Comparison of ENCODE assay signal across 9 mouse cellular contexts in genomic region chr2:31294985-31295384, GRCm38 (mm10). TPM values are rescaled to one million over a fixed set of nuclear protein-coding genes. Genes with fewer than 3 reads are reported as not detected.
DNase-seq lines count a peak whose midpoint lies in the region; ATAC-seq and TF ChIP-seq lines count a peak whose summit lies in the region.
"Had no signal": no experiment of that assay in that cellular context is flagged by ENCODE, and none has a peak within 500 bp of the region (broad histone marks: within the 10 kb centered on the region; RNA-seq: fewer than 3 reads in every experiment).

No protein-coding gene starts in this region.

- ATAC-seq in monocyte, adult 5-6 weeks (replicated peaks; ENCODE audit: insufficient number of reproducible peaks, low FRiP score, low TSS enrichment, poor library complexity, severe bottlenecking): peak; percentile 45; the same call in 1 of the 2 replicates

- peak; percentile 96 for DNase-seq in heart, adult 11 months
- no peak for DNase-seq in heart, embryonic 10.5 days (ENCODE audit: low spot score)
- peak; percentile 53 for DNase-seq in adipocyte (ENCODE audit: low spot score)
- DNase-seq in heart, postnatal 10 days: peak; percentile 78 to 88
- peak; percentile 51 to 81 for DNase-seq in left cerebral cortex, postnatal 10 days (ENCODE audit: extremely low spot score in 1 of 2, low spot score in 2 of 2)

- no peaks in the 10 kb centered on the region for H3K27me3 ChIP-seq in heart, embryonic 10.5 days (ENCODE audit: insufficient read depth, poor library complexity, severe bottlenecking)
- no peaks in the 10 kb centered on the region for H3K27me3 ChIP-seq in testis, adult 2 months (ENCODE audit: control insufficient read depth, insufficient read depth, low read length)

- no peak overlapping the region for H3K27ac ChIP-seq in heart, embryonic 10.5 days
- no peak overlapping the region for H3K27ac ChIP-seq in cortical plate, adult 2 months (ENCODE audit: insufficient read depth, low read length)
- no peak overlapping the region for H3K27ac ChIP-seq in testis, adult 2 months (ENCODE audit: control insufficient read depth, insufficient read depth, low read depth, low read length)
- H3K27ac ChIP-seq: macrophage had no signal

- TF ChIP-seq POLR2A in cortical plate, adult 2 months (IDR thresholded peaks at IDR 0.05; ENCODE audit: extremely low read depth, insufficient read depth, low read length): no peak
- TF ChIP-seq POLR2A in testis, adult 2 months (IDR thresholded peaks at IDR 0.05; ENCODE audit: control insufficient read depth, low read depth, low read length): no peak

- TF ChIP-seq CTCF in cortical plate, adult 2 months (IDR thresholded peaks at IDR 0.05; ENCODE audit: extremely low read depth, insufficient read depth, low read length): peak; percentile 77
- TF ChIP-seq CTCF in testis, adult 2 months (IDR thresholded peaks at IDR 0.05; ENCODE audit: control insufficient read depth, insufficient read depth, insufficient replicate concordance, low read depth, low read length): peak; percentile 94

- intact Hi-C loops in heart, postnatal 10 days (cut with DNase I): loop anchor here (5.0 kb wide), 3 partner anchors 48 to 268 kb away; partner anchors contain the start of gene Ncs1
- intact Hi-C loops in left cerebral cortex, postnatal 10 days (cut with DNase I): loop anchor here (5.0 kb wide), 1 partner anchor 103 kb away; no protein-coding TSS in a partner anchor

- no peaks in the 10 kb centered on the region for H3K9me3 ChIP-seq in heart, embryonic 10.5 days

- H3K36me3 ChIP-seq in heart, embryonic 10.5 days: peaks cover 29% of the 10 kb centered on the region
- no peaks in the 10 kb centered on the region for H3K36me3 ChIP-seq in testis, adult 2 months (ENCODE audit: control insufficient read depth, insufficient read depth, low read length)

- 0% methylated on average over 4 of the region's 4 CpGs for WGBS in heart, embryonic 10.5 days

- H3K4me1 ChIP-seq in heart, embryonic 10.5 days: peaks cover 22% of the 10 kb centered on the region
- no peaks in the 10 kb centered on the region for H3K4me1 ChIP-seq in cortical plate, adult 2 months (ENCODE audit: control insufficient read depth, insufficient read depth, low read length)
- H3K4me1 ChIP-seq in testis, adult 2 months (ENCODE audit: control insufficient read depth, insufficient read depth, low read length): peaks cover 4% of the 10 kb centered on the region

- no peak overlapping the region for H3K4me3 ChIP-seq in heart, embryonic 10.5 days
- H3K4me3 ChIP-seq in cortical plate, adult 2 months (ENCODE audit: insufficient read depth, low read length): no peak overlapping the region
- no peak overlapping the region for H3K4me3 ChIP-seq in testis, adult 2 months (ENCODE audit: control insufficient read depth, low read depth, low read length)

RNA-seq across cellular contexts. Expression of gene Hmcn2, which starts 19.2 kb away (rescaled TPM):
- polyA plus RNA-seq in heart, embryonic 10.5 days (2016; fragmentation: Nextera tagmentation; extraction: Ambion mirVana): 0.33 and 0.52 TPM in 2 replicates
- polyA plus RNA-seq in cortical plate, adult 2 months (2012; rRNA removed): 1.5 TPM in 2 replicates
- 10 to 100 TPM; 23.4 to 24.3 TPM for total RNA-seq in heart, postnatal 10 days (2021)
- total RNA-seq in left cerebral cortex, postnatal 10 days (2021): under 1 TPM; 0.22 to 0.39 TPM
- not detected in 3 replicates for total RNA-seq in monocyte, adult 5-6 weeks (2017)
- 4.1 and 5.3 TPM in 2 replicates for polyA plus RNA-seq in testis, adult 2 months (2012; rRNA removed)
- polyA plus RNA-seq: macrophage had no signal

RNA-seq across cellular contexts. Expression of gene Ncs1, which starts 49.4 kb away (rescaled TPM):
- 44.7 and 51.8 TPM in 2 replicates for polyA plus RNA-seq in heart, embryonic 10.5 days (2016; fragmentation: Nextera tagmentation; extraction: Ambion mirVana)
- polyA plus RNA-seq in cortical plate, adult 2 months (2012; rRNA removed): 167 and 176 TPM in 2 replicates
- 10 to 100 TPM; 10.8 to 17.1 TPM for total RNA-seq in heart, postnatal 10 days (2021)
- 100 to 1,000 TPM; 151 to 156 TPM for total RNA-seq in left cerebral cortex, postnatal 10 days (2021)
- total RNA-seq in monocyte, adult 5-6 weeks (2017): not detected in 3 replicates
- 5.7 and 7.7 TPM in 2 replicates for polyA plus RNA-seq in testis, adult 2 months (2012; rRNA removed)

Comparison
In these comparisons a context has a peak if more than half of its experiments do, and no peak if none do; other contexts are left out.
1. RNA of gene Hmcn2, which starts 19.2 kb away (total RNA-seq): 23.4 to 24.3 TPM in heart, postnatal 10 days; 0.22 to 0.39 TPM in left cerebral cortex, postnatal 10 days and not detected in monocyte, adult 5-6 weeks; every median in the first group is over 10 times any median in the second.
2. RNA of gene Ncs1, which starts 49.4 kb away (total RNA-seq): 151 to 156 TPM in left cerebral cortex, postnatal 10 days and 10.8 to 17.1 TPM in heart, postnatal 10 days; not detected in monocyte, adult 5-6 weeks; every median in the first group is over 10 times any median in the second.